Mouse (Mus musculus) limb, embryonic 10.5 days (tissue): Measurements from ENCODE around the gene Rpl10-ps3. TPM values are rescaled to one million over a fixed set of nuclear protein-coding genes. Genes with fewer than 3 reads are reported as not detected.

Source experiments
- DNase-seq: peaks from one replicate; pipeline ENCODE4 v3.0.0-alpha.2; 2017; ENCODE audit warnings: low spot score
- H3K27ac ChIP-seq: fragments of 300-500 bp; sonication (generic); 2 replicates; pipeline ENCODE4 v1.5.1; 2016; ENCODE audit warnings: mild to moderate bottlenecking
- H3K27me3 ChIP-seq: fragments of 300-500 bp; sonication (generic); 2 replicates; pipeline ENCODE4 v1.6.1; 2016; ENCODE audit warnings: low read depth, mild to moderate bottlenecking; ENCODE audit not compliant: poor library complexity, severe bottlenecking
- H3K36me3 ChIP-seq: fragments of 300-500 bp; sonication (generic); 2 replicates; pipeline ENCODE4 v1.6.1; 2016; ENCODE audit warnings: mild to moderate bottlenecking, moderate library complexity
- H3K4me1 ChIP-seq: fragments of 300-500 bp; sonication (generic); 2 replicates; pipeline ENCODE4 v1.6.1; 2016
- H3K4me3 ChIP-seq: fragments of 300-500 bp; sonication (generic); 2 replicates; pipeline ENCODE4 v1.5.1; 2016; ENCODE audit warnings: mild to moderate bottlenecking, moderate library complexity
- H3K9me3 ChIP-seq: fragments of 300-500 bp; sonication (generic); replicated peaks from 2 replicates; pipeline ENCODE4 v1.6.1; 2016; ENCODE audit warnings: mild to moderate bottlenecking
- WGBS: fragments of 180-500 bp; shearing (Covaris S2); methylation state at CpG from one replicate; pipeline ENCODE4 v1.1.7; 2016; 5-methylcytosine and 5-hydroxymethylcytosine counted together
- polyA plus RNA-seq: library from polyadenylated mRNA; unstranded; fragments of >200 nt; fragmentation: Nextera tagmentation; extraction: Ambion mirVana; gene quantifications from 2 replicates; pipeline ENCODE4 v1.2.1, GENCODE M21; 2016

Gene Rpl10-ps3
- polyA plus RNA-seq, 1 experiment from 2014 or later, result 194 TPM

DNA sequence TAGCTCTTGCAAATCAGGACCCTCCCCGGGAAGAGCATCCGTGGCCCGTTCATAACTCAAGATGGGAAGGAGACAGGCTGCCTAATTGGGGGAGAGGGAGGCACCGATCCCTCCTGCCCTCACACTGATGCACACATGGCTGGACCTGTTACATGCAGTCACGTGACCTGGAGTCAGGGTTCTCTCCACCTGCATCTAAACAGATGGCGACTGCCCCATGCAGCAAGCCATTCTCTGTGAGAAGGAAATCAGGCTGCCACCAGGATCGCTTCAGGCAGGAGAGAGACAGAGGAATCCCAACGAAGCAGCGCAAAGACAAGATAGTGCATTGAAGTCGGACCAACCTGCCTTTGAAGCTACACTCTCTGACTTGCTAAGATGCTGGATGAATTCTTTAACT, 3.5 kb upstream of the Rpl10-ps3 start:
- Histone ChIP-seq H3K27ac (no peak overlapping the region), H3K4me3 (no peak overlapping the region), H3K36me3 (no peaks in the 10 kb centered on the region), H3K27me3 (no peaks in the 10 kb centered on the region), H3K9me3 (no peaks in the 10 kb centered on the region), H3K4me1 (peaks cover 2% of the 10 kb centered on the region; the same call in 1 of the 2 replicates)
- DNase-seq, result no peak
- 83% methylated on average over 10 of the region's 10 CpGs for WGBS

DNA sequence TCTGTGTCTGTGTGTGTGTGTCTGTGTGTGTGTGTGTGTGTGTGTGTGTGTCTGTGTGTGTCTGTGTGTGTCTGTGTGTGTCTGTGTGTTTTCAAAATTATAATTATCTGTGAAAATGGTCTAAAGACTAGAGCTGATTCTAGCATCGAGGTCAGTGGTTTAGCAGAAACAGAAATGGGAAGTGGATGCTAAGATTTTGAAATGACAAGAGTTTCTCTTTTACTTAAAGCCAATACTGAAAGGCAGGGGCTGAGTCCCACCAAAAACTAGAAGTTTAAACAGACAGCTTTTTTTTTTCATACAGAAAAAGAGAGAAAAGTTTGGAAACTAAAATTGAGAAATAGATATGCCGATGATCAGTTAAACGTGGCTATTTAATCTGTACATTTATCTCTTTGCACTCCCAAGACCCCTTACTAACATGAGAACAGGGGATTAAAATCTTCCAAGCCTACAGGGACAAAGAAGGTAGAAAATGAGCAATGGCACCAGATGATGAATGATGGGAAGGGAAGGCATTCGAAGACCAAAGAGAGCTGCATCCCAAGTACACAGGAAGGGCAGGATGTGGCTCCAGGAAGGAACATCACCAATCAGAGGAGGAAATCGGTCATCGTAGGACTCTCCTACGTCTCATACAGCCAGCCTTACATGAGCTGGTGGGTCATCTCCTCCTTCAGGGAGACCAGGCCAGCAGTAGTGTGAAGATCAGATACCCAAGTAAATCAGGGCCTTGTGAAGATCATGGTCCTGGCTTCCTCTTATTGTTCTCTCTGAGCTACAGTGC, 9.0 kb downstream of the Rpl10-ps3 start:
- 84% methylated on average over 7 of the region's 7 CpGs for WGBS
- H3K4me1 ChIP-seq, result no peaks in the 10 kb centered on the region

GRCm38 (mm10) chr9:50333413-50333812, 11.4 kb downstream of the Rpl10-ps3 start:
- Histone ChIP-seq H3K27me3 (no peaks in the 10 kb centered on the region), H3K36me3 (no peaks in the 10 kb centered on the region), H3K4me1 (no peaks in the 10 kb centered on the region), H3K27ac (no peak overlapping the region), H3K4me3 (no peak overlapping the region), H3K9me3 (no peaks in the 10 kb centered on the region)
- 37% methylated on average over 6 of the region's 6 CpGs for WGBS
- peak; percentile 71 for DNase-seq

More for the DNA sequence above, 9.0 kb downstream of the Rpl10-ps3 start:
- DNase-seq, result no peak
- H3K9me3 ChIP-seq, result no peaks in the 10 kb centered on the region
- no peaks in the 10 kb centered on the region for H3K27me3 ChIP-seq
- H3K27ac ChIP-seq, result no peak overlapping the region
- no peak overlapping the region for H3K4me3 ChIP-seq
- H3K36me3 ChIP-seq, result no peaks in the 10 kb centered on the region

DNA sequence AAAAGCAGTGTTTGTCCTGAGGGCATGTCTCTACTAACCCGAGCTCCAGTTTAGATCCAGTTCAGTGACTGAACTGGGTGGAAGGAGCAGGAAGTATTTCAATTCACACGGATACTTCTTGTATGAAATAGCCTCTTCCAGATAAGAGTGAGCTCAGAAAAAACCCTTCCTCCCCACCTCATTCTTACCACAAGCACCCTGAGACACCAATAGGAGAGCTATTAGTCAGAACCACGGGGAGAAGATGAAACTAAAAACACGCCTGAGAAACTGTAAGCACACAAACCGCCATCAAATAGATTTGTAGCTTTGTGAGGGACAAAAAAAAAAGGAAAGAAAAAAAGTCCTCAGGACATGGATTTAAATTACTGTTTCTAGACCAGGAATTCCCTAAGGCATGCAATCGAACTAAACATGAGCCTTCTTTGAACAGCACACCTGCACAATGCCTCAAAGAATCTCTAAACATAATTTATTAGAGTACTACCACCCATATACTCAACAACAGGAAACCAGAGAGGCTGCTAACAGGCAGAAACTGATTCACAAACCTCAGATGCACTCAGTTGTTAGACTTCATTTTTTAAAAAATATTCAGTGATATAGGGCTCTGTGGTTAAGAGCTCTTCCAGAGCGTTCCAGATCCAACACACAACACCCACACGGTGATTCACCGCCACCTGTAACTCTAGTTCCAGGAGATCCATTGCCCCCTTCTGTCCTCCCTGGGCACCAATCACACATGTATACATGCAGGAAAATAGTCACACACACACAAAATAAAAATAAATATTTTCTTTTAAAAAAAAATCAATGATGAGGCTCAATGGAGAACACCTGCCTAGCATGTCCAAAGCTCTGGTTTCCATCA, 20.2 kb downstream of the Rpl10-ps3 start:
- H3K4me1 ChIP-seq, result no peaks in the 10 kb centered on the region
- H3K36me3 ChIP-seq, result no peaks in the 10 kb centered on the region
- 87% methylated on average over 9 of the region's 9 CpGs for WGBS
- no peaks in the 10 kb centered on the region for H3K9me3 ChIP-seq
- H3K27ac ChIP-seq, result no peak overlapping the region
- DNase-seq, result no peak
- no peak overlapping the region for H3K4me3 ChIP-seq
- no peaks in the 10 kb centered on the region for H3K27me3 ChIP-seq

GRCm38 (mm10) chr9:50320729-50321128, 24.0 kb downstream of the Rpl10-ps3 start:
- WGBS, result 64% methylated on average over 1 of the region's 1 CpGs

GRCm38 (mm10) chr9:50319506-50319905, 25.3 kb downstream of the Rpl10-ps3 start:
- Histone ChIP-seq H3K4me1 (peaks cover 10% of the 10 kb centered on the region), H3K27ac (no peak overlapping the region), H3K4me3 (no peak overlapping the region), H3K36me3 (no peaks in the 10 kb centered on the region), H3K9me3 (no peaks in the 10 kb centered on the region), H3K27me3 (no peaks in the 10 kb centered on the region)
- WGBS, result over 99% methylated on average over 5 of the region's 5 CpGs
- no peak for DNase-seq

More at GRCm38 (mm10) chr9:50320729-50321128, 24.0 kb downstream of the Rpl10-ps3 start:
- DNase-seq, result no peak
- H3K9me3 ChIP-seq, result no peaks in the 10 kb centered on the region
- H3K36me3 ChIP-seq, result no peaks in the 10 kb centered on the region
- no peak overlapping the region for H3K27ac ChIP-seq
- no peaks in the 10 kb centered on the region for H3K27me3 ChIP-seq
- H3K4me3 ChIP-seq, result no peak overlapping the region
- peaks cover 6% of the 10 kb centered on the region; the same call in 1 of the 2 replicates for H3K4me1 ChIP-seq

- H3K4me3 ChIP-seq, result no peak overlapping the region
- no peak overlapping the region for H3K27ac ChIP-seq
- DNase-seq, result no peak
- H3K4me1 ChIP-seq, result peaks cover 16% of the 10 kb centered on the region
- 54% methylated on average over 6 of the region's 6 CpGs for WGBS
- no peaks in the 10 kb centered on the region for H3K27me3 ChIP-seq
- H3K36me3 ChIP-seq, result no peaks in the 10 kb centered on the region
- H3K9me3 ChIP-seq, result no peaks in the 10 kb centered on the region
These were observed 27.5 kb downstream of the Rpl10-ps3 start for GRCm38 (mm10) chr9:50317299-50317698.

GRCm38 (mm10) chr9:50315650-50316049, 29.1 kb downstream of the Rpl10-ps3 start:
- H3K9me3 ChIP-seq, result no peaks in the 10 kb centered on the region
- WGBS, result 33% methylated on average over 3 of the region's 3 CpGs
- no peak for DNase-seq
- no peaks in the 10 kb centered on the region for H3K27me3 ChIP-seq
- no peak overlapping the region for H3K27ac ChIP-seq
- no peak overlapping the region for H3K4me3 ChIP-seq
- no peaks in the 10 kb centered on the region for H3K36me3 ChIP-seq
- H3K4me1 ChIP-seq, result peaks cover 16% of the 10 kb centered on the region

GRCm38 (mm10) chr9:50311036-50311545, 33.7 kb downstream of the Rpl10-ps3 start:
- no peak overlapping the region for H3K4me3 ChIP-seq
- no peaks in the 10 kb centered on the region for H3K27me3 ChIP-seq
- 68% methylated on average over 6 of the region's 6 CpGs for WGBS
- peaks cover 13% of the 10 kb centered on the region for H3K4me1 ChIP-seq
- H3K27ac ChIP-seq, result no peak overlapping the region
- no peaks in the 10 kb centered on the region for H3K9me3 ChIP-seq
- DNase-seq, result no peak
- no peaks in the 10 kb centered on the region for H3K36me3 ChIP-seq

DNA sequence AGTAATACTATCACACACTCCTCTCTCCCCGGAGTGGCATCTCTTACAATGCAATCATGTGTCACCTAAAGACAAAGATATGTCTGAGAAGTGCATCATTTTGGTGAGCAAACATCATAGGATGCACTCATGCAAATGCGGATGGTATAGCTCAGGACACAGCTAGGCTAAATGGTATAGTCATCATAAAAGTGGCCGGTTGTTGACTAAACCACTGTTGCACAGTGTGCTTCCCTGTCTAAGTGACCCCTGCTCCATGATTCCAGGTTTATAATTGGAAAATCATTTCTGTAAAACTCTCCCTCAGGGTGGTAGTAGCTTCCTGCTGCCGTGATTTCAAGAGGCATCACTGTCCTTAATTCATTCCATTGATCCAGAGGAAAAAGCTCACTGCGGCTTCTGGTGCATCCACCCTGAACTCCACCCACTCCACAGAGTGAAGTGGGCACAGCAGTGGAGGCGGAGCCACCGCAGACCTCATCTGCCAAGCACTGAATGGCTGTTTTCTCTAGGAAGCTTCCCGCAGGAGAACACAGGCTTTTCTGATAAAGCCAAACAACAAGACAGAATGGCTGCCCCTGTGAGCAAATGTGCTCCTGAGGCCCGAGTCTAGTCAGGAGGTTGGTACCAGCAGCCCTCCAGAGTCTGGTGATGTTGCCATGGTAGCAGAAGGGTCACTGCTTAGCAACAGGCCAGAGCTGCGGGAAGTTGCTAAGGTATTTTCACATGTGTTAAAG, 38.9 kb downstream of the Rpl10-ps3 start:
- peaks cover 7% of the 10 kb centered on the region for H3K4me1 ChIP-seq
- no peak overlapping the region for H3K27ac ChIP-seq
- whole genome bisulfite sequencing, result 77% methylated on average over 10 of the region's 10 CpGs
- H3K36me3 ChIP-seq, result no peaks in the 10 kb centered on the region
- no peaks in the 10 kb centered on the region for H3K9me3 ChIP-seq
- no peak overlapping the region for H3K4me3 ChIP-seq
- no peak for DNase-seq
- H3K27me3 ChIP-seq, result no peaks in the 10 kb centered on the region

DNA sequence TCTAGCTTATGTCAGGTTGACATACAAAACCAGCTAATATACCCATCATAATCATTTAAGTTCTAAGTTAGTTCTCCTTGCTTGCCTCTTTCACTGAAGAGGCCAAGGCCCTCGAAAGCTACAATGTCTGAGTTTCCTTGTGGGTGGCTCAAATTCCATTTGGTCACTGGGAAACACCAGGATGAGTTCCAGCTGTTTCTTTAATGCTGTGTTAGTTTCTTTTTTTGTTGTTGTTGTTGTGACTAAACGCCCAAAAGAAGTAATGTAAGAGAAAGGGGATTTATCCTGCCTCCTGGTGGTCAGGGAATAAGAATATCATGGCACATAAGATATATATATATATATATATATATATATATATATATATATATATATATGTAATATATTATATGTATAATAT, 39.7 kb downstream of the Rpl10-ps3 start:
- no peaks in the 10 kb centered on the region for H3K9me3 ChIP-seq
- no peak overlapping the region for H3K27ac ChIP-seq
- no peak overlapping the region for H3K4me3 ChIP-seq
- H3K27me3 ChIP-seq, result no peaks in the 10 kb centered on the region
- no peaks in the 10 kb centered on the region for H3K36me3 ChIP-seq
- peaks cover 7% of the 10 kb centered on the region for H3K4me1 ChIP-seq
- 75% methylated on average over 2 of the region's 2 CpGs for WGBS
- DNase-seq, result no peak

DNA sequence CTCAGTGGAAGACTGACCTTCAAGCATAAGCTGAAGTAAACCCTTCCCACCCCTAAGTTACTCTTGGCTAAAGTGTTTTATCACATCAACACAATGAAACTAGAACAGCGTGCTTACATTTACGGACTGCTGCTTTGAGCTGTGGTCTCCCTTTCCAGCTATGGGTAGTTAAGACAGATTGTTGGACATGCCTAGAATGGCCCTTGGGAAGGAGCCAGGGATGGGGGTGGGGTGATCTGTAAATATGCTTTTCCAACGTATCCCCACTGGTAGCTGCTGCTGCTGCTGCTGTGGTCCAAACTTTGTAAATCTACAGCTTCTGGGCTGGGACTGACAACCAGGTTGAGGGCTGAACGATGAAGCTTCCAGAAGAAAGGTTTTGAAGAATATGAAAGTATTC, 40.8 kb downstream of the Rpl10-ps3 start:
- DNase-seq, result no peak
- Histone ChIP-seq H3K27ac (no peak overlapping the region), H3K4me1 (peaks cover 7% of the 10 kb centered on the region), H3K4me3 (no peak overlapping the region), H3K9me3 (no peaks in the 10 kb centered on the region), H3K36me3 (no peaks in the 10 kb centered on the region), H3K27me3 (no peaks in the 10 kb centered on the region)
- WGBS, result 87% methylated on average over 4 of the region's 4 CpGs
